Mouse (Mus musculus): ENCODE data around the gene Hsf5.

GRCm38 (mm10) chr11:87611547-87611946 lies 5.4 kb upstream of the Hsf5 start:
- TF ChIP-seq CTCF (IDR thresholded peaks at IDR 0.05; ENCODE audit: control insufficient read depth, insufficient read depth, insufficient read length) (no peak), USF1 (IDR thresholded peaks at IDR 0.05; ENCODE audit: low read depth) (no peak), MYOG (IDR thresholded peaks at IDR 0.05; ENCODE audit: control insufficient read depth, extremely low read depth, insufficient read length) (no peak)
